Mouse (Mus musculus): ENCODE data around the gene Elovl7.

DNA sequence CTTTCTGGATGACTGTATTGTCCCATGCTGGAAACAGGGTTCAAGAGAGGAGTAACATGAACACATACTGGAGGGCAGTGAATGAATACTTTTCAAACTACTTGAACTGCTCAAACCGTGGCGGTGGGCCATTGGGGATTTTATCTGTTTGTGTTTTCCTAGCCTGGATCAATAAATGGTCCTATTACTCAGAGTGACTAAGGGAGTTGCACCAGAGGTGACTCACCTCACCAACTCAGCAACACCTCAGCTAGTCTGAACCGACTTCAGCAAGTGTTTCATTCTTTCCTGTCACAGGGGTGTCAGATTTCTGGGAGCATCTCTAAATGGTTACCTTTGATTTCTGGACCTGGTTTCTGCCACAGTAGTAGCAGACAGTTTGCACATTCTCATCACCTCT, 15.0 kb downstream of the Elovl7 start:
- TF ChIP-seq CTCF (IDR thresholded peaks at IDR 0.05; ENCODE audit: control insufficient read depth, insufficient read depth, insufficient replicate concordance, low read depth, low read length) = no peak
- TF ChIP-seq POLR2A (IDR thresholded peaks at IDR 0.05; ENCODE audit: control insufficient read depth, low read depth, low read length) = no peak

Measured in testis, adult 2 months (tissue).